Mouse (Mus musculus): ENCODE results near the gene Fuz. TPM values are rescaled to one million over a fixed set of nuclear protein-coding genes. Genes with fewer than 3 reads are reported as not detected.

The Fuz gene
- total and polyA plus RNA-seq, 2 experiments from 2014 or later, result 10.0 to 50.8 TPM

DNA sequence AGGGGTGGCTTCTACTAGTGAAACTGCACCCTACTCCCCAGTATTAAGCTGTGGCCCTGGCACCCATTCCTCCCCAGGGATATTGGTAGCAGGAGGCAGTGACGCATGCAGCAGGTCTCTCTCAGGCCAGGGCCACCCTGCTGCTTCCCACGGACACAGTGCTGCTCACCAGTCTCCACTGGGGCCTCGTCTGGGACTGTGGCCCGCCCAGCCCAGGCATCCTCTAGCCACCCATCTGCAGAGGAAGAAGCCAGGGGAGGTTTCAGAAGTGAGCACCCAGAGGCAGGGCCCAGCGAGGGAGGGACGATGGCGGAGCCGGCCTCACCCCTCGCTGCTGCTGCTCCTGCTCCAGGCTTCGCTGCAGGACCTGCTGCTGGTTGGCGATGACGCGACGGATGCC lies 32.7 kb upstream of the Fuz start:
- TF ChIP-seq EP300 (IDR thresholded peaks at IDR 0.05; ENCODE audit: low read depth) (no peak), CTCF (IDR thresholded peaks at IDR 0.05; ENCODE audit: low read depth) (no peak)
- no peak overlapping the region for H3K4me3 ChIP-seq (ENCODE audit: low read depth, low read length)
- H3K36me3 ChIP-seq (replicated peaks; ENCODE audit: control insufficient read depth, insufficient read depth, low read length), result peaks cover 41% of the 10 kb centered on the region
- H3K9ac ChIP-seq (replicated peaks; ENCODE audit: low read depth, low read length), result no peak overlapping the region
- 83% methylated on average over 14 of the region's 14 CpGs for WGBS
- no peak overlapping the region for H3K27ac ChIP-seq (ENCODE audit: low read depth)
- H3K4me2 ChIP-seq (ENCODE audit: low read depth, low read length), result no peak overlapping the region
- DNase-seq (ENCODE audit: low spot score) (no peak), ATAC-seq (ENCODE audit: insufficient read depth, low read depth) (no peak)
- peaks cover 43% of the 10 kb centered on the region for H3K4me1 ChIP-seq (ENCODE audit: control insufficient read depth, insufficient read depth)
- H3K9me3 ChIP-seq (replicated peaks; ENCODE audit: control insufficient read depth, low read length), result no peaks in the 10 kb centered on the region
- no peaks in the 10 kb centered on the region for H3K27me3 ChIP-seq (ENCODE audit: control insufficient read depth, insufficient read depth, low read length)

DNA sequence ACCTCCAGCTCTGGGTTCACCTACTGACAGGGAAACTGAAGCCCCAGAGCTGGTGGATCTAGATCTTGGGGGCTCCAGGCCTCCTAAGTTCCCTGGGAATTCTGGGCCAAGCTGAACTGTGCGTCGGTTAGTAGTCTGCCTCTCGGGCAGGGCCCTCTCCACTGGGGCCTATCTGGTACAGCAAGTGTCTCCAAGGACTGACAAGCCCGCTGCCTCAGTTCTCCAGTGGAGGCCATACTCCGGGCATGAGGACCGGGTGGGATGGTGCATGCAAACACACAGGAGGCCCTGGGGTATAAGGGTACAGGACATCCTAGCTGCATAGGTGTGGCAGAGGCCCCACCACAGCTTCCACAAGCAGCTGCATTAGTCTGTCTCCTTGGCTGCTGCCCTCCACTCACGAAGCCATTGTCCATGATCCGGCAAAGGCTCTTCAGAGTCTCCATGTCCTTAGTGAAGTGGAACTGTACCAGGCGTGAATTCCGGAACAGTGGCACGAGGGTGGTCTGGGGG lies 31.8 kb upstream of the Fuz start:
- no peaks in the 10 kb centered on the region for H3K27me3 ChIP-seq (ENCODE audit: control insufficient read depth, insufficient read depth, low read length)
- 79% methylated on average over 11 of the region's 11 CpGs for WGBS
- peak overlapping the region; percentile 100; the same call in 1 of the 2 replicates for H3K27ac ChIP-seq (ENCODE audit: low read depth)
- DNase-seq (ENCODE audit: low spot score), result no peak
- ATAC-seq (ENCODE audit: insufficient read depth, low read depth), result no peak
- H3K4me1 ChIP-seq (ENCODE audit: control insufficient read depth, insufficient read depth), result peaks cover 44% of the 10 kb centered on the region
- TF ChIP-seq CTCF (IDR thresholded peaks at IDR 0.05; ENCODE audit: low read depth) (no peak), EP300 (IDR thresholded peaks at IDR 0.05; ENCODE audit: low read depth) (no peak)
- H3K4me3 ChIP-seq (ENCODE audit: low read depth, low read length), result no peak overlapping the region
- H3K36me3 ChIP-seq (replicated peaks; ENCODE audit: control insufficient read depth, insufficient read depth, low read length), result peaks cover 41% of the 10 kb centered on the region
- no peaks in the 10 kb centered on the region for H3K9me3 ChIP-seq (replicated peaks; ENCODE audit: control insufficient read depth, low read length)
- H3K9ac ChIP-seq (replicated peaks; ENCODE audit: low read depth, low read length), result no peak overlapping the region
- H3K4me2 ChIP-seq (ENCODE audit: low read depth, low read length), result no peak overlapping the region

DNA sequence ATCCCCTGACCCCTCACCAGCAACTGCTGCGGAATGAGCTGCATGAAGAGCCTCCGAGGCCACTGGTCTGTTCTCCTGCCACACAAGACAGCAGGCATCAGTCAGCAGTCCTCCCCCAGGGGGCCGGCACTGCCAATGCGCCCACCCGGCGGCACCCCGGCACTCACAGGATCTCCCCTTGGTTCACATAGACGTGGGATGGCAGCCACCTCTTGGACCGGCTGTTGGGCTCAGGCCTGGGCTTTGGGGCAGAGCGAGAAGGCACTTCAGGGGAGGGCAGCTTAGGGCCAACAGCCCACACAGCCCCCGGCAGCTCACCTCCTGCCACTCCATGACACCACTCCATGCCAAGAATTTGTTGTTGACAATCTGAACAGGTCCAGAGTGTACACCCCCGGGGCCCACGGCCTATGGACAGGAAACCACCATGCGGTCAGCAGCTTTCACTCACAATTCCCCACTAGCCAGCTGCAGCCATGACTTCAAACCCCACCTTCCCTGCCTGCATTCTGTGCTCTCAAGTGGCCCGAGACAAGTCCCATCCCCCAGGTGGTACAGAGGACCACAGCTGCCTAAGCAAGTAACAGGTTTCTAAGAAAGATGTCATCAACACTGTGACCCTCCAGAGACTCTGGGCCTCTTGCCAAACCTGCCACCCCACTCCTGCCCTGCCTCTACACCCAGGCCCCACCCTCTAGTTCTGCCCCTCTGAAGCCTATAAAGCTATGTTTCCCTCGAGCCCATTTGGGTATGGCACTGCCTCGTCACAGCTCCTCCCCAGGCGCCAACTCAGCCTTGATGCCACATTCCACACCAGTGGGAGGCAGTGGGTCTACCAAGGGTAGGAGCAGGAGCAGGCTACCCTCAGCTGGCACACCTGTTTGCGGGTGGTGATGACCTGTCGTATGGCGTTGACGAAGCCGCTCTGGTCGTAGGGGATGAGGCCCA lies 31.0 kb upstream of the Fuz start:
- ATAC-seq (ENCODE audit: insufficient read depth, low read depth), result no peak
- no peak for TF ChIP-seq EP300 (IDR thresholded peaks at IDR 0.05; ENCODE audit: low read depth)
- no peak for TF ChIP-seq CTCF (IDR thresholded peaks at IDR 0.05; ENCODE audit: low read depth)
- peak overlapping the region; percentile 100 for H3K27ac ChIP-seq (ENCODE audit: low read depth)
- peaks cover 44% of the 10 kb centered on the region for H3K4me1 ChIP-seq (ENCODE audit: control insufficient read depth, insufficient read depth)
- H3K4me3 ChIP-seq (ENCODE audit: low read depth, low read length), result no peak overlapping the region
- DNase-seq (ENCODE audit: low spot score), result no peak
- WGBS, result 57% methylated on average over 24 of the region's 24 CpGs
- H3K9ac ChIP-seq (replicated peaks; ENCODE audit: low read depth, low read length), result no peak overlapping the region
- H3K36me3 ChIP-seq (replicated peaks; ENCODE audit: control insufficient read depth, insufficient read depth, low read length), result peaks cover 41% of the 10 kb centered on the region
- no peaks in the 10 kb centered on the region for H3K27me3 ChIP-seq (ENCODE audit: control insufficient read depth, insufficient read depth, low read length)
- no peaks in the 10 kb centered on the region for H3K9me3 ChIP-seq (replicated peaks; ENCODE audit: control insufficient read depth, low read length)
- no peak overlapping the region for H3K4me2 ChIP-seq (ENCODE audit: low read depth, low read length)

DNA sequence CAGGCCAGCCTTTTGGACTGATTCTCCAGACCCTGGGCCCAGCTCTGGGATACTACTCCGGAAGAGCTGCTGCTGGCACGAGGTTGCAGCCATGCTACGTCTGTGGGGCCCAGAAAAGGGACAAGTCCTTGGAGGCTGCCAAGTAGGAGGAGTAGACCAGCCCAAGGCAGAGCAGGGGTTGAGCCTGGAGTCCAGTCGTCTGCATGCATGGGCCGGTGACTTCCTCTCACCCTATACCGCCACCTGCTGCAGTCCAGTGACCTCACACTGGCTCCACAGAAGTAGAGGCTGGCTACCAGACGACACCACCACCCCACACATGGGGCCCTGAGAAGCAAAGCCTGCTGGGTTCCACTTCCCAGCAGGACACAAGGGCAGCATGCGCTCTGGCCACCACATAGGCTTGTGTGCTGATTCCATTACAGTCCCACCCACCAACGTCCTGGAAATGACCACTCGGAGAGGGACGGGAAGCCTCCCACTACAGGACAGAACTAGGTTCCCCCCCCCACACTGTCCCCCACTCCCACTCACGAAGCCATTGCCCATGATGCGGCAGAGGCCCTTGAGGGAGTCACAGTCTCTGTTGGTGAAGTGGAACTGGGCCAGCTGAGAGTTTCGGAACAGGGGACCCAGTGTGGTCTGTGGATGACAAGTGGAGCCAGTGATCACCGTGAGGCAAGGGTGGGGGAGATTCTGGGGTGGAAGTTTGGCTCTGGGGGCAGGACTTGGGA lies 29.4 kb upstream of the Fuz start:
- H3K27me3 ChIP-seq (ENCODE audit: control insufficient read depth, insufficient read depth, low read length), result no peaks in the 10 kb centered on the region
- peak; percentile 94 for DNase-seq (ENCODE audit: low spot score)
- H3K4me2 ChIP-seq (ENCODE audit: low read depth, low read length), result peak overlapping the region; percentile 83
- H3K27ac ChIP-seq (ENCODE audit: low read depth), result peak overlapping the region; percentile 100
- H3K9ac ChIP-seq (replicated peaks; ENCODE audit: low read depth, low read length), result peak overlapping the region; percentile 4; the same call in 1 of the 2 replicates
- 21% methylated on average over 15 of the region's 15 CpGs for WGBS
- H3K4me3 ChIP-seq (ENCODE audit: low read depth, low read length), result peak overlapping the region; percentile 99; the same call in 1 of the 2 replicates
- TF ChIP-seq CTCF (IDR thresholded peaks at IDR 0.05; ENCODE audit: low read depth) (peak; percentile 46), EP300 (IDR thresholded peaks at IDR 0.05; ENCODE audit: low read depth) (no peak)
- H3K9me3 ChIP-seq (replicated peaks; ENCODE audit: control insufficient read depth, low read length), result no peaks in the 10 kb centered on the region
- peaks cover 44% of the 10 kb centered on the region for H3K4me1 ChIP-seq (ENCODE audit: control insufficient read depth, insufficient read depth)
- H3K36me3 ChIP-seq (replicated peaks; ENCODE audit: control insufficient read depth, insufficient read depth, low read length), result peaks cover 39% of the 10 kb centered on the region
- peak; percentile 47 for ATAC-seq (ENCODE audit: insufficient read depth, low read depth)

GRCm38 (mm10) chr7:44867010-44867702 lies 28.7 kb upstream of the Fuz start:
- WGBS, result 54% methylated on average over 19 of the region's 19 CpGs
- Histone ChIP-seq H3K4me3 (ENCODE audit: low read depth, low read length) (peak overlapping the region; percentile 99), H3K4me1 (ENCODE audit: control insufficient read depth, insufficient read depth) (peaks cover 44% of the 10 kb centered on the region), H3K36me3 (replicated peaks; ENCODE audit: control insufficient read depth, insufficient read depth, low read length) (peaks cover 32% of the 10 kb centered on the region), H3K9ac (replicated peaks; ENCODE audit: low read depth, low read length) (peak overlapping the region; percentile 32), H3K27ac (ENCODE audit: low read depth) (peak overlapping the region; percentile 100), H3K27me3 (ENCODE audit: control insufficient read depth, insufficient read depth, low read length) (no peaks in the 10 kb centered on the region), H3K9me3 (replicated peaks; ENCODE audit: control insufficient read depth, low read length) (no peaks in the 10 kb centered on the region), H3K4me2 (ENCODE audit: low read depth, low read length) (peak overlapping the region; percentile 83)
- DNase-seq (ENCODE audit: low spot score) (no peak), ATAC-seq (ENCODE audit: insufficient read depth, low read depth) (no peak)
- TF ChIP-seq CTCF (IDR thresholded peaks at IDR 0.05; ENCODE audit: low read depth) (no peak), EP300 (IDR thresholded peaks at IDR 0.05; ENCODE audit: low read depth) (no peak)

Data from heart, postnatal 0 days (tissue).